Mouse (Mus musculus): Measurements from ENCODE around the gene Wnt4. TPM values are rescaled to one million over a fixed set of nuclear protein-coding genes. Genes with fewer than 3 reads are reported as not detected.

Gene Wnt4
- total RNA-seq (2021), result 1 to 10 TPM; 5.6 to 7.2 TPM
- long read RNA-seq, full-length matches to known transcripts, result 13 of 17 reads
- long read RNA-seq, partial matches to known transcripts, result 0 of 17 reads
- long read RNA-seq, other reads (novel, unspliced or antisense), result 4 of 17 reads

DNA sequence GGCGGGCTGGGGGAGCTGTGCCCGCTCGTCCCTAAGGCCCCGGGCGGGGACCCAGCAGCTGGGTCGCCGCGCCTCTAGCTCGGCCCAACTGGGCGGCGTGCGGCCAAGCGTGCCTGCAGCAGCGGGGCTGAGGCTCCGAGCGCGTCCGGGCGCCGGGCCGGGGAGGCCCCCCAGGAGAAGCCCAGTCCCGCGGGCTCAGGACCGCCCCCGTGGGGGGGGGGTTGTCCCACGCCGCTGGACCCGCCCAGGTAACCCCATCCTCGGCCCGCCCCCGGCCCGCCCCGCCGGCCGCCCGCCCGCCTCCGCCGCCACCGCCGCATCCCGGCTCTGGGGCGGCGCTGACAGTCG lies at the start of gene Wnt4:
Wnt4 (plus strand) TSS at position 324 of the 348 bp plus-strand sequence.
- no peak for DNase-seq (ENCODE audit: low spot score in 2 of 2)

DNA sequence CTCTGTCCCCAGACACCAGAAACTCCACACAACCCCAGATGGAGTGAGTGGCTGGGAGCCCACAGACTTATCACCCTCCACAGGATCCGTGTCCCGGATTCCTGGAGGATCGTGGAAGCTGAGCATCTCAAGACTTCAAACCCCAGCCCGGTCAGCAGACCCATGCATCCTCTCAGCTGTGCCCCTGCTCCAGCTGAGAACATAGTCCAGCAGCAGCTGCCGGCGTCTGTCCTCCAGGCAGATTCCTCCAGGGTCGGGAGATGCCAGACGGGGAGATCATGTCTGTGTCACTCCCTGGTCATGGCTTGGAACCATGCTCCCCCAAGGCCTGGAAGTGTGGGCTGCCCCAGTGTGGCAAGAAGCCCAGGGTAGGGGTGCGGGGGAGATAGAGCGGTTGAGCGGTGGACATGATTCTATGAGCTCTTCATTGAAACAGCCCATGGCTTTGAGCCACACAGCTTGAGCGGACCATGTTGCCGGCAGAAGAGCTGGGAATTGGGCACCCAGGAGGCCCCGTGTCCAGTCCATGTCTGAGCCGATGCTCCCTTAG lies 48.6 kb upstream of the Wnt4 start:
- DNase-seq (ENCODE audit: low spot score in 2 of 2), result no peak

DNA sequence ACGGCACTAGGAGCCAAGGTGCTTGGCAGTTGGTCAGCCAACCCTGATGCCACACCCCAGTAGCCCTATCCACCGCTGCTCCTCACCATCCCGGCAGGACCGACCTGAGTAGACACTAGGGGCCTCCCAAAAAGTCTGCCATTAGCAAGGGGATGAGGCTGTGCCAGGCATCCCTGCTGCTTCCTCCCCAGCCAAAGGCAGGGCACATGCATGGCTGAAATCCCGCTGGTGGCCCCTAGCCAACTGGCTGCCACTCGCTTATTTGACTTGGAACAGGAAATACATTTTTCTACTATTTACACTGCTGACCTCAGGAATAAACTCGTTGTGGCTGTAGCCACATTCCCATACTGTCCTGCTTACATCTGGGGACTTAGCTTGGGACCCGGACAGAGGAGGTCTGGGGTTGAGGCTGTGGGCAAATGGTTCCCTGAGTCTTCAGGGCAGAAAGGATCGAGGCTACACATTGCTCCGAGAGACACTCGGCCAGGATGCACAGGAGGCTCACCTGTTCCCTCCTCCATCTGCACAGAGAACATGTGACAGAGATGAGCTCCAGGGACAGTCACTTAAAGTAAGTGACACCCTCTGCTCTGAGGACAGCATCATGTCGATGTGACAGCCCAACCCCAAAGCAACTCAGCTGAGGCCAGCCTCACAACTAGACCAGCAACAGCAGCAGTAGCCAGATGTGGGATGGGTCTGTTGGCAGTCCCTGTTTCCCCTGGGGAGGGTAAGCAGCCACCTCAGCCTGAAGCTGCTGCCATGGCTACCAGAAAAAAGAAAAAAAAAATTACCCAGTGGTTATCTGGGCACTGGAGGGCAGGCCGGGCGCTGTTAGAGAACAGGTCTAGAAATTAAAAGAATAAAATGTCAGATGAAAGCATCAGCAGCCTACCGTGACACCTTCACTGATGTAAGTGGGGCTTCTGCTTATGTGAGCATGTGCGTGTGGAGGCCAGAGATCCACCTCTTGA lies 45.5 kb upstream of the Wnt4 start:
- no peak for DNase-seq (ENCODE audit: low spot score in 2 of 2)

DNA sequence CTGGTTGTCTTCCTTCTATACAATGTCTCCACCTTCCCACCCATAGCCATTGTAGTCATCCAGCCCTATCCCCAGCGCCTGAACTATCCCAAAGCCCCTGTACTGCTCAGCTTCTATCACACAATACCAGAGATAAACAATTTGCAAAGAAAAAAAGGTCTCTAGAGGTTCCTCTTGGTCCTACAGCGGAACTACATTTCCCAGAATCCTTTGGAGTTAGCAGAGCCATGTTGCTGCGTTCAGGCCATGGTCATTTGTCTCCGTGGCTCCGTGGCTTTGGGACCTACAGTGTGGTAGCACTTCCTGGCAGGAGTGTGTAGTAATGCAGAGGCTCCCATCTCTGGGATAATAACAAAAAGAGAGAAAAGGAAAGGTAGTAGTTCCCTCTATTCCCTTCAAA lies 43.7 kb upstream of the Wnt4 start:
- DNase-seq (ENCODE audit: low spot score in 2 of 2), result no peak

DNA sequence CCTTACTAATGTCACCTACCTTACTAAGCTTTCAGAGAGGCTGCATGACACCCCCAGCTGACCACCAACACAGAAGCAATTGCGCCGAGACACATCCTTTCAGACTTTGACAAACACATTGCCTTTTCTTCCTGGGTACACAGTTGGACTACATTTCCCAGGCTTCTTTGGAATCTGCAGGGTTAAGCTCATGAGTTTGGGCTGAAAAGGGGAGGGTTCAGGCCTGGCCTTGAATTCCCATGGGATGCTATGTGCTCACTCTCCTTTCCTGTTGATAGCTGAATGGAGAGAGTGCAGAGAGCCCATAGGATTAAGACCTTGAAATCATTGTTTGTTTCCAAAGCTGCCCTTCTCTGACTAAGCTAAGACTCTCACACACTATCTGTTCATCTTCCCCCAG lies 42.8 kb upstream of the Wnt4 start:
- DNase-seq (ENCODE audit: low spot score in 2 of 2), result no peak

DNA sequence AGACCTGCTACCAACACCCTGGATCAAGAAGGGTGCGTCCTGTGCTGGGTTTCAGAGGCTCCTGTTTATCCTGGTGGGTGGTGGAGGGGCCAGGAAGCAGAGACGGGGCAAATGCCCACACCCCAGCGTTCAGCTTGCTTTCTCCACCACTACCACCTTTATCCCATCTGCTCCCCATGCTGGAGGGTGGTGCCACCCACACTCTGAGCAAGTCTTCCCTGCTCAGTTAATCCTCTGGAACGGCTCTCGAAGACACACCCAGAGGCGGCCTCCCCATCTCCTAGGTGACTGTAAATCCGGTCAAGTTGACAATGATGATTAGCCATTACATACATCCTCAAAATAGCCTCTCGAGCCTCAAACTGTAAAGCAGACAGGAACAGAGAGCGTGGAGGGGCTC lies 41.9 kb upstream of the Wnt4 start:
- DNase-seq (ENCODE audit: low spot score in 2 of 2), result peak in 1 of 2 experiments; percentile 27

DNA sequence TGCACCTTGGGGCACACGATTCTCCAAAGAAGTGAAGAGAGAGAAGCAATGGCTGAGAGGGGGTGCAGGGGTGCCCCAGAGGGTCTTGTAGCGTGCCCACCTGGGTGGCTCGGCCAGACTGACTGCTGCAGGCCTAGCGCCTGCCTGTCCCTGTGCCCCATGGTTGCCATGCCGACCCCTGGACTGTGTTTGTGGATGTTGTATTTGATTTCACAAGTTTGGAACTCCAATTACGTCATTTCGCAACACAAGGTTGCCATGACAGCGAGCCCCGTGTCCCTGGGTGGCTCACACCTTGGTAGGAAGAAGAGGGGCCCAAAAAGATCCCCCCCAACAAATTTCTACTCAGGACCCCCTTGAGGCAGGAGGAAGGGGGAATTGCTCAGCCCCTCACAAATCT lies 32.4 kb upstream of the Wnt4 start:
- no peak for DNase-seq (ENCODE audit: low spot score in 2 of 2)

DNA sequence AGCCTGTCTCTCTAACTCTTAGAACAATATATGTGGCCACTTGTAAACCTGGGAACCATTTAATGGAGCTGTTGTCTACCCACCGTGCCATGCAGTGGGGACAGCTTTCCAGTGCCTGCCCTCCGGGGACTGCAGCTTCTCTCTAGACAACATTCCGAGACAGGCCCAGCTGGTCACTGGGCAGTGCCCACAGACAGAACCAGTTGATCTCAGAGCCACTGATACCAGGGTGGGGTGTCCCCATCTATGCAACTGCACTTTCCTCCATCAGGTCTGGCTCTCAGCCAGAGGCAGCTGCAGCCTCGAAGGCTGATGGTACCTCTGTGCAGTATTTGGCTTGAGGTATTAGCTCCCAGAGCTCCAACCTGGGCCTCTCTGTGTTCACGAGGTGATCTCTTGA lies 27.0 kb upstream of the Wnt4 start:
- no peak for DNase-seq (ENCODE audit: low spot score in 2 of 2)

DNA sequence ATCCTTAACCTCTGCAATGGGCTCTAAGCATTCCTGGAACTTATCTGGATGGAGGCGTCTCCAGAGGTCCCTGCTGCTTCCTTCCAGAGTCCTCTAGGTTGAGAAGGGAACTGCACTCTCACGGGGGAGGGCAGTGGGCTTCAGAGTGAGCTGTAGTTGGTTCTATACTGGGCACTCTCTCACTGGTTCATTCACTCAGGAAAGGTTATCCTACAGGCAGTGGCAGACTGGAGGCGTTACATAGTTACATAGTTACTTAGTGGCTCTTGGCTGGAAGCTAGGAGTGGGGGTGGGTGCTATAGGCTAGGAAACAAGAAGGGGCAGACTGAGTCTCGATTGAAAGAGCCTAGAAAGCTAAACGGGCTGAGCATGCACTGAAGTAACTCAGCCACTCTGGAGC lies 26.4 kb upstream of the Wnt4 start:
- no peak for DNase-seq (ENCODE audit: low spot score in 2 of 2)

DNA sequence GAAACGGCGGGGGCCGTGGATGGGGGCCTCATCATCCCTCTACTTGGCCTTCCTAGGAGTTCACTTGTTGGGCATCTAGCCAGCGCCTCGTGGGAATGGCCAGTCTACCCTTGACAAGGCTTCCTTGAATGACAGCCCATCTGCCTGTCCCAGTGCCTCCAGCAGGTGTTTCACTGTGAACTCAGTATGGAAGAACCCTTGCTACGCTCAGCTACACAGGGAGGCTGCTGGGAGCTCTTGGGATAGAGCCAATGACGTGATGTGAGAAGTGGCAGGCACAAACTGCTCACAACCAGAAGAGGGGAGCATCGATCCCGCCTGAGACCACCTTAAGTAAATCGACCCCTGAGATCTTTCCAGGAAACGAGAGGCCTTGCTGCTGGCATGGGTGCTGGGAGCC lies 23.7 kb upstream of the Wnt4 start:
- no peak for DNase-seq (ENCODE audit: low spot score in 2 of 2)

DNA sequence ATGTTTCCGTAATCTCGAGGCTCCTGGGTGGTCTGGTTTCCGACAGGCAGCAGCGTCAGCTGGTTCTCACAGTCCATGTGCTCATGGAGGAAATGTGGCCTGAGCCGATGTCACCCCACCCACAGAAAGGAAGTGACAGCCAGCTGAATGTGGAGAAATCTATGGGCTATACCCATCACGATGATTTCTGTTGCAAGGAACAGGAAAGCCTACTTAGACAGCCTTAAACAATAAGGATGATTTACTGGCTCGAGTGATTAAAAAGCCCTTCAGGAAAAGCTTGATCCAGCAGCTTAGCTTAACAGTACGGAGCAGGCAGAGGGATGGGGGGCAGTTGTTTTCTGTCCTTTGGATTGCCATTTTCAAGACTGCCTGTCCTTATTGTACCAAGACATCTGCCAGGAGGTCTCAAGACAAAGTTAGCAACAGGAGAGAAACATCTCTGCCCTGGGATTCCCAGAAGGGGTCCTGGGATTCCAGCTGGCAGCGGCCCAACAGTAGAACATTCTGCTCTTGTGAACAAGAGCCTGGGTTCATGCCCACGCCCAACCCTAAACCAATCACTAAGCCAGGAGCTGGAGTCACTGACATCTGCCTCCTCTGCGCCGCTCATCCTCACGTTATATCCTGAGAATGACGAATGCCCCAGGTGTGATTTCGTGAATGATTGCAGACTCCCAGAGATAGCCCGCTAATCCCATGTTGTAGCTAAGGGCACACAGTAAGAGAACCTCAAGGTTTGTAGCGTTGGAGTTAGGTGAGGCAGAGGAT lies 22.9 kb upstream of the Wnt4 start:
- DNase-seq (ENCODE audit: low spot score in 2 of 2), result no peak

DNA sequence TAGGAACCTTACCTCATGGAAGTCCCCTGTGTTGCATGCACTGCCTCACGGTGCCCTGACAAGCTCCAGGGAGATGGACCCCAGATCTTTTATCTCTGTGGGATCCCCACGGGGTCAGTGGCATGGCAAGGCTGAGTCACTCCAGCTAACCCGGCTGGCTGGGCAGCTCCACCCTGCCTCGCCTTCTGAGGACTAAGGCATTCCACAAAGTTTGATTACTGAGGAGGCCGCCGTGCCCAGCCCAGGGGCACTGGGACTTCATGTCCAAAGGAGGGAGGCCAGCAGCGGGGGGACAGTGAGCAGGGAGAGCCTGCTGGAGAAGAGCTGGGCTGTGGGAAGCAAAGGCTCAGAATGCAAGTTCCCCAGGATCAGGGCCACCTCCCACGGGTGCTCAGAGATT lies 21.7 kb upstream of the Wnt4 start:
- DNase-seq (ENCODE audit: low spot score in 2 of 2), result no peak

DNA sequence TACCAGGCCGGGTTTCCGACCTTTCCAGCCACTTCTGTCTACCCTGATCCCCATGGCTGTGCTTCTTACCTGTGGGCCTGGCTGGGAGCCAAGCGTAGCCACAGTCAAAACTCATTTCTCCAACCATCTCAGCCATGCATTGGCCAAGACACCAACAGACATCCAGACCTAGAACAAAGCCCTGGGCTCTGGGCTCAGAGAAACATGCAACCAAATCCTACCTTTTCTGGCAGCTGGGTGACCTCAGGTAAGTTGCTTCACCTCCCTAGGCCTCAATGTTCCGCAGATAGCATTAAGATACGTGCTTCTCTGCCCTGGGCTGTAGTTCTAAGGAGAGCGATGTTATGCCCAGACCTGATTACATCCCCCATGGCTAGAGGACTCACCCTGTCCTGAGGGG lies 15.5 kb upstream of the Wnt4 start:
- no peak for DNase-seq (ENCODE audit: low spot score in 2 of 2)

DNA sequence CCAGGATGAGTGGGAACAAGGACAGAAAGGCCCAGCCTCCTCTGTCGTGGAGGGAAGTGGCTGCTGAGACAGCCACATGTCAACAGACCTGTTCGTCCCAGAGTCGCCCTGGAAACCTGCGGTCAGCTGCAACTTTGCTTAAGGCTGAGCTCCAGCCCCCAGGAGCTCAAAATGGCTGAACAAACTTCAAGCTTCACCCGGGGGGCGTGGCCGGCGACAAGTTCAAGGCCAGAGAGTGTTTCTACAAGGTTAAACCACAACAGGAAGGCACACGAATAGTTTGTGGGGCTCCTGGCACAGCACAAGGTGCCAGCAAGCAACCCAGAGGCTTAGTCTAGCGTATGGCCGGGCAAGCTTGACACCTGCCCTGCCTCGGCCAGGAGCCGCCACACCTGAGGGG lies 13.2 kb upstream of the Wnt4 start:
- no peak for DNase-seq (ENCODE audit: low spot score in 2 of 2)

DNA sequence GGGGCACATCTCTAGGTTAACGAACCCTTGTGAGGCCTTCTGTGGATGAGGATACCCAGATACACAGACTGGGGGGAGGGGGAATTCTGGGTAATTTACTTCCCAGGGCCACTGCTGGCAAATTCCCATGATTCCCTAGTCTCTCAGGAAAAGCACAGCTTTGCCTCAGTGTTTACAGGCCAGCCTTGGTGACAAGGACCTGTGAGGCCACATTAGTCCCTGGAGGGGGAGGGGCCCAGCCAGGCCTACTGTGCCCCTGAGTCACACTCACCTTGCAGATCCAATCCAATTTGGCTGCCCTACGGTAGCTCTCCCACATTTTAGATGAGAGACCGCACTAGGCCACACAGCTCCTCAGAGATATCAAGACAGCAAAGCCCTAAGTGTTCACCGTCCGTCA lies 12.2 kb upstream of the Wnt4 start:
- DNase-seq (ENCODE audit: low spot score in 2 of 2), result no peak

DNA sequence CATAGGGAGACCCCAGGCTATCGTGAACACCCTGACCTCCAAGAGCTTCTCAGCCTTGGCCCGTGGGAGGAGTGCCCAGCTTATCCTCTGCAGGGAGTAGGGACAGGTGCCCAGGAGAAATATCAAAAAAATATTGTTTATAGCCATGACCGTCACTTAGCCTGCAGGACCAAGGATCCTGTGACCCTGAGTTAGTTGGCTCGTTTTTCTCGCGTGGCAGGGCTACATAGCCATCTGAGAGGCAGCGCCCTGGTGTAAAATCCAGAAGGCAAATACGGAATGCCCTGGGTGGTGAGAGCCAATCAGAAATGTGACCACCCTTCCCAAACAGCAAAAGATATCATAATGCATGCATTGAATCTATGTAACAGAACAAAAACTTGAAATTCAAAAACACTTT lies 8.7 kb upstream of the Wnt4 start:
- no peak for DNase-seq (ENCODE audit: low spot score in 2 of 2)

DNA sequence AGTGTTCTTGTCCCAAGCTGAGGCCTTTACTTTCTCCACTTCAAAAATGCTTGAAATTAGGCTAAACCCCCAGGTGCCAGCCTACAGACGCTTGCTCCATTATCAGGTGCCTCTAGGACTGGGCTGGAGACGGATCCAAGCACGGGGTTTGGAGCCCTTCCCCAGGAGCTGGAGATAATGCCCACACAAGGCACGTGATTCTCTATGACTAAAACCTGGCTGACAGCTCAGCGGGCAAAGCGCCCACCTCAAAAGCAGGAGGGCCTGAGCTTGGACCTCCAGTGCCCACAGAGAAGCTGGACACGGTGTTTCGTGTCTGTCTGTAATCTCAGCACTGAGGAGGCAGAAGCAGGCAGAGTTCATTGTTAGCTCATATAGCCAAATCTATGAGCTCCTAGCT lies 5.4 kb upstream of the Wnt4 start:
- DNase-seq (ENCODE audit: low spot score in 2 of 2), result no peak

DNA sequence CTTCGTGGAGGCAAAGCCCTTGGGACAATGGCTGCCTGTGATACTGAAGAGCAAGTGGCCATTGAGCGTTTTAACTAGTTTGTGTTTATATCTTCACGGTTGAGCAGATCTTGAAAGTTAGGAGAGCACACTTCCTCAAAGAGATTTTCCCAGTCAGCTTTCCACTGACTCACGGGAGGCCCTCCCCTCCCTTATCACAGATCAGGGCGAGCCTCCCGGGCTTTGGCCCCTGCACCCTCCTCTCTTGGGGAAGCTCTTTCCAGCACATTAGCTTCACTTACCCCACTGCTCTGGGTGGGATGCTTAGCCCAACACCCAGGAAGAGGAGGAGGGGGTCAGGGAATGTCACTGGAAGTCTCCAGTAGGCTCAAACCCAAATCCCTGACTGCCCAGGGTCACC lies 3.0 kb upstream of the Wnt4 start:
- DNase-seq (ENCODE audit: low spot score in 2 of 2), result no peak

DNA sequence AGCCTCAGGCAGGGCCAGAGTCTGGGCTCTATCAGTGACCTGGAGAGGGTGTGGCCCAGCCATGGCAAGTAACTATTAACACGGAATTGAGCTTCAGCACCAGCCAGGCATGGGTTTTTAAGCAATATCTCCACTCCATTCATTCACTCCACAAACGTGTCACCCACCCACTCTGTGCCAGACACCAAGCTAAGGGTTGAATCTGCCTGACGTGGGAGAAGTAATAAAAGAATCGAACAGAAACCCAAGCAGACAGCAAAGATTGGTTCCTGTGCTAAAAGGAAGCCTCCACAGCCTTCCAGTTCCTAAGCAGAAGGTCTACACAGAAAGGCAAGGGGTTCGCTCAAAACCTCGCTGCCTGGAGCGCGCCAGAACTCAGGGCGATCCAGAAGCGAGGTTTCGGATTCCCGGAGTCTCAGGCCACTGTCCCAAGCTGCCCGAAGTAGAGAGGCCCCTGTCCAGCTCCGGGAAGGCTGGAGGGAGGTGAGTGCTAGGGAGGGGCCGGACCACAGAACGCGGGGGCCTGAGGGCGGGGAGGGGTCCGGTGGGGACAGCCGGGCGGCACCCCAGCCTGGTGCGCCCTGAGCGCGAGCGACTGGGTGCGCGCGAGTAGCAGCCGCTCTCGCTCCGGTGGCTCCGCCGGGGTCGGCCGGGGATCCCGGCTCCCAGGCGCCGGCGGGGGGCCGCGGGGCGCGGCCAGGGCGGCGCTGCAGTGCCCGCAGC lies 685 bp upstream of the Wnt4 start:
- DNase-seq (ENCODE audit: low spot score in 2 of 2), result no peak

DNA sequence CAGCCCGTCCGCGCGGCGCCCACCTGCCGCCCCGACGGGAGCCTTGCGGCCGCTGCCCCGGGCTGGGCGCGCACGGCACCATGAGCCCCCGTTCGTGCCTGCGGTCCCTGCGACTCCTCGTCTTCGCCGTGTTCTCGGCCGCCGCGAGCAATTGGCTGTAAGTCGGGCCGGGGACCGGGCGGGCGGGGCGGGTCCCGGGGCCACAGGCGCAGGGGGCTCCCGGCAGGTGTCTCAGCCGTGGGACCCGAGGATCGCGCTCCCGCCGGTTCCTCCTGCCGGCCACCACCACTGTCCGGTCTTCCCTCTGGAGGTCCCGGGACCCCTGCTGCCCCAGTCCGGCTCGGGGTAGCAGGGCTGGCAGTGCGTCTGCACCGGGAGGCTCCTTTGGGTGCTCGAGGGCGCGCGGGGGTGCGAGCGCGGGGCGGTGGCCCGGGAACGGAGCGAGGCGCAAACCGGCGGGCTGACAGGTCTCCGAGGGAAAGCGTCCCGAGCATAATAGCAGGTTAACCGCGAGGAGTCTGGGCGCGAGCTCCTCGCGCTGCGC lies 383 bp downstream of the Wnt4 start:
- DNase-seq (ENCODE audit: low spot score in 2 of 2), result no peak
